1 mouse cellular context compared by ENCODE assay signal in the genomic region with DNA sequence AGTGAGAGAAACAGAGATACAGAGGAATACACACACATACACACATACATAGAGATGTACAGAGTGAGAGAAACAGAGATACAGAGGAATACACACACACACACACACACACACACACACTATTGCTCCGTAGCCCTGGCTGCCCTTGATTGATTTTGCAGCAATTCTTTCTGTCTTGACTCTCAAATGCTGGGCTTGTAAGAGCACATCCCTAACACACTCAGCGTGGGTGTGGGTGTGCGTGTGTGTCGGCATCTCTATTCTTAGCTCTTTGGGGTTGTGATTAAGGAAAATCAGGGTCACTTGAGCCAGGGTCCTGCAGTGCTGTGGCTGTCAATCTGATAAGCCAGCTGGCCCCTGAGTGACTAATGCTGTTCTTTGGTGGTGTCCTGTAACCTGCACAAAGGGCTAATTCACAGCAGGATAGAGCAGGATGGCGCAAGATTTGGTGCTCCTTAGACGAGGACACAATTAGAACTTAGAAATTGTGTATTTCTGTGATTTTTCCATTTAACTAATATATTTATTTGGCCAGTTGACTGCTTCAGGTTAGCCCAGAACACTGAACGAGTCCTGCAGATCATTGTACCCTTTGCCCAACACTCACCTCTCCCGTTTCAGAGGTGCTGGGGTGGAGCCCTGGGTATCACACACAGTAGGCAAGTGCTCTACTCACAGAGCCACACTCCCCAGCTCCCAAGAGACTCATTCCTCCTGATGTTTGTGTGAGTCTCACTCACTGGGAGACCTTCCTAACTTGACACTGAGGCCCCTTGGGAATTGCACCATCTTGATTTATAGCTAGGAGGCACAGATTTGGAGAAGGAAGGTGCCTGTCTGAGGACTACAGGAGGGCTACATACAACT.
A peak's percentile ranks its signal among the peaks of the same experiment; 100 is the strongest.
TF ChIP-seq lines count a peak whose summit lies in the region.

No protein-coding gene starts in this region.

TF ChIP-seq in CH12.LX, 34 proteins besides CTCF, POLR2A, EP300 and RAD21:
- TF ChIP-seq MAX (IDR thresholded peaks at IDR 0.05; ENCODE audit: low read length), result no peak
- peak; percentile 24; the same call in 1 of the 2 replicates for TF ChIP-seq MEF2A (IDR thresholded peaks at IDR 0.05; ENCODE audit: borderline replicate concordance, low read depth, low read length)
TF ChIP-seq in CH12.LX: peak in this region for 1.
